Mouse (Mus musculus): ENCODE results near the gene Gm45140.

The Gm45140 gene

DNA sequence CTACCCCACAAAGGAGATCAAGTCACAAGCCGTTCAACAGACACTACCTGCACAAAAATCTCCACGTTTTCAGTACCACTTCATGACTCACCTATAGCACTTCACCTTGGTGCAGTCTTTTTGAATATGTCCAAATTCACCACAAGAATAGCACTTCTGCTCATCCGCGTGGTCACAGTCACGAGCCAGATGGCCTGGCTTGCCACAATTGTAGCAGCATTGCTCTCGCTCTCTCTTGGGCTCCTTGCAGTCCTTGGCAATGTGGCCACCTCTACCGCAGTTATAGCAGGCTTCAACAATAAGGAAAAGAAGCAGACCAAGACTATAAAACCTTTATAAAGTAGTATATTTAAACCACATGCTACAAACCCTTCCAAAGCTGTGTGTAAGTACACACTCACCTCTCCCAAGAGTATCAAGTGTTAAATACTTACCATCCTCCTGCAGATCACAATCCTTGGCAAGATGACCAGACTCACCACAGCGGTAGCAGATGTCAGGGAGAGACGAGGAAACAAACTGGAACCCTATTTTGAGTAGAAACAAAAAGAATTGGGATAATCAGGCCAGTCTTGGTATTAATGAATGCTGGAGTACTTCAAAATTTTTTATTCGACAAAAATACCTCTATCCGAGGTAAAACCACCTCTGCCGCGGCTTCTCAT is 9.6 kb upstream of the Gm45140 start:
- DNase-seq (ENCODE audit: low spot score in 2 of 2) = no peak

DNA sequence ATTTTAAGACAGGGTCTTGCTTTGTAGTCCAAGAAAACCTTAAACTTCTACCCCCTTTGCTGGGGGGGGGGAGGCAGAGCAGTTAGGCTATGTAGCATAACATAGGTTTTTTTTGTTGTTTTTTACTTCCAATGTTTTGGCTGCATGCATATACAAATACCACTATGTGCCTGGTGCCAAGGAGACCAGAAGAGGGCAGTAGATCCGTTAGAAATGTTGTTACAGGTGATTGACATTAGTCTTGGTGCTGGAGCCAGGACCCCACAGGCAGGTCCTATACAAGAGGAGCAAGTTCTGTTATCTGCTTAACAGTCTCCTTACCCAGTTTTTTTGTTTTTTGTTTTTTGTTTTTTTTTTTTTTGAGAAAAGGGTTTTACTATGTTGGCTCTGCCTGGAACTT is 6.7 kb upstream of the Gm45140 start:
- DNase-seq (ENCODE audit: low spot score in 2 of 2) = no peak

GRCm38 (mm10) chr6:87841635-87842034 is 6.0 kb upstream of the Gm45140 start:
- DNase-seq (ENCODE audit: low spot score in 2 of 2) = no peak

GRCm38 (mm10) chr6:87839797-87840341 is 4.3 kb upstream of the Gm45140 start:
- DNase-seq (ENCODE audit: low spot score in 2 of 2) = no peak

DNA sequence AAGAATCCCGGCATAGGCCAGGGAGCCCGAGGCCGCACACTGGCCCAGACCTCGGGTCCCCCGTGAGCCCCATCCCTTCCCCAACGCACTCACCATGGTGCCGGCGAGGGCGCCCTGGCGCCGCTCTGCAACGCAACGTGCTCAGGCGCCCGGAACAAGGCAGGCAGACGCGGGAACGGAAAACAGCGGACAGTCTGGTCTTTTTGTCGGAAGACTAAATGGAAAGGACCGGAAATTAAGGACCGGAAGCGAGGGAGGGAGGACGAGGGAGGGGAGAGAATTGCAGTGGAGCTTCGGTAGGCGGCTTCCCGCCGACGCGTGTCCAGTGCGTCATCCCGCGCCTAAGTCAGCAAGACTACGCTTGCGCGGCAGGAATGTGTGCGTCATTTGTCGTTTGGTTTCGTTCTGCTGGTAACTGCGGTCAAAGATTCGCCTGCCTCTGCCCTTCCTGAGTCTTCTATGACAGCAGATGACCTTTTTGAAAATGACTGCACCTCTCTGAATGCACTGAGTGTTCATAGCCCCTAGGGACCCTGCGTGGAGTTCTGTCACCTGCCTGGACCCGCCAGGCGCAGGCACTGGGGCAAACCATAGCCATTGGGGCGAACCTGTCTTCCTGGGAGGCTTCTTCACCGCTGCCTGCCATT is 3.1 kb upstream of the Gm45140 start, which contains the start of gene Isy1:
Gene Isy1 (minus strand): TSS at position 248 of the 647 bp plus-strand sequence.
- DNase-seq (ENCODE audit: low spot score in 2 of 2) = peak; percentile 95 to 96

DNA sequence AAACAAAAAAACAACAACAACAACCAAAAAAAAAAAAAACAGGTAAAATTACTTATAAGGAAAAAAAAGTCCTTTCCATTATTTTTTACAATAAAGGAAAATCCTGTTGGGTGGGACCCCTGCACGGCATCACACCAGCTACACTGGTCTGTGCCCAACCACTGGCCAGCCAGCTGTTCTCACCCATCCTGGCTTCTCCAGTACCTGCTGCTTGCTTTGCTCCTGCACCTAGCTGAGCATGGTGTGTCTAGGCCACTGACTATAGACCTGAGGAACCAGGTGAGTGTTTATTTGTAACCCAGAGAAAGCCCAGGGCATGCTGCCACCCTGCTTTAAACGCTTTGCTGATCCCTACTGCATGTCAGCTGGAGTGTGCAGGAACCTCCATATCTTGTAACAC is 15.2 kb downstream of the Gm45140 start:
- no peak for DNase-seq (ENCODE audit: low spot score in 2 of 2)

DNA sequence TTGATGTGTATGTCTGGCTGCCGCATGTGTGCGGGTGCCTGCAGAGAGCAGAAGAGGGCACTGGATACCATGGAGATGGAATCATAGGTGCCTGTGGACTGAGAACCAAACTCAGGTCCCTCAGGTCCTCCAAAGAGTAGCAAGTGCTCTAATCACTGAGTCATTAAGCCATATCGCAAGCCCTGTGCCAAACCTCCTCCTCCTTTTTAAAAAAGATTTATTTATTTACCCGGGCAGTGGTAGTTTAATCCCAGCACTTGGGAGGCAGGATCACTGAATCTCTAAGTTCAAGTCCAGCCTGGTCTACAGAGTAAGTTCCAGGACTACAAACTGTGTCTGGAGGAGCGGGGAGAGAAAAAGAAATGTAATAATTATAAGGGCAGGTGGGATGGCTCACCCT is 21.1 kb downstream of the Gm45140 start:
- no peak for DNase-seq (ENCODE audit: low spot score in 2 of 2)

- no peak for DNase-seq (ENCODE audit: low spot score in 2 of 2)
Observed at GRCm38 (mm10) chr6:87812656-87813055, 22.9 kb downstream of the Gm45140 start.

DNA sequence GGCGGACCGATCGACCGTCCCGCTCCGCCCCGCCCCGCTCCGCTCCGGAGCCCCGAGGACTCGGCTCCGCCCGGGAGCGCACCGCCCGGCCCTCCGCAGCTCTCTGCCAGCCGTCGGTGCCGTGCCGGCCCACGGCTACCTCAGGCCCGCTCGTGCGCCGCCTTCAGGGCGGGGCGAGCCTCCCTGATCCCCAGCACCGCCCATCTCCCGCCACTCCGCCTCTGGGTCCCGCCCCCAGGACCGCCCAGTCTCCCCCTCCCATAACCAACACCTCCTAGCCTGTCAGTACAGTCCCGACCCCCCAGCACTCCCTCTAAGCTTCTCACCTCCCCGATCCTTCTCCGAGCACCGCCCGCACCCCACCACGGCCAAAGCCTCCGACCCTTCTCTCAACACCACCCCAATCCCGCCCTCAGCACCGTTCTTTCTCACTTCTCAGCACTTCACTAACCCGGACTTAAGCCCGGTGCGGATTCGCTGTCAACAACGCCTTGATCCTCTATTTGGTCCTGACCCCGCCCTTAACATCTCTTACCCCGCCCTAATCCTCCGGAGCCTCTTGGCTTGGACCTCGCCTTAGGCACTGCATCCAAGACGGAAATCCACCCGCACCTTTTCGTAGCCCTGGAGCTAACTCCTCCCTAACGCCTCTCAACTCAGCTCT is 23.8 kb downstream of the Gm45140 start, which contains the start of gene Rab43:
Gene Rab43 (minus strand): TSS at position 490 of the 664 bp plus-strand sequence.
- DNase-seq (ENCODE audit: low spot score in 2 of 2) = peak; percentile 94 to 95

DNA sequence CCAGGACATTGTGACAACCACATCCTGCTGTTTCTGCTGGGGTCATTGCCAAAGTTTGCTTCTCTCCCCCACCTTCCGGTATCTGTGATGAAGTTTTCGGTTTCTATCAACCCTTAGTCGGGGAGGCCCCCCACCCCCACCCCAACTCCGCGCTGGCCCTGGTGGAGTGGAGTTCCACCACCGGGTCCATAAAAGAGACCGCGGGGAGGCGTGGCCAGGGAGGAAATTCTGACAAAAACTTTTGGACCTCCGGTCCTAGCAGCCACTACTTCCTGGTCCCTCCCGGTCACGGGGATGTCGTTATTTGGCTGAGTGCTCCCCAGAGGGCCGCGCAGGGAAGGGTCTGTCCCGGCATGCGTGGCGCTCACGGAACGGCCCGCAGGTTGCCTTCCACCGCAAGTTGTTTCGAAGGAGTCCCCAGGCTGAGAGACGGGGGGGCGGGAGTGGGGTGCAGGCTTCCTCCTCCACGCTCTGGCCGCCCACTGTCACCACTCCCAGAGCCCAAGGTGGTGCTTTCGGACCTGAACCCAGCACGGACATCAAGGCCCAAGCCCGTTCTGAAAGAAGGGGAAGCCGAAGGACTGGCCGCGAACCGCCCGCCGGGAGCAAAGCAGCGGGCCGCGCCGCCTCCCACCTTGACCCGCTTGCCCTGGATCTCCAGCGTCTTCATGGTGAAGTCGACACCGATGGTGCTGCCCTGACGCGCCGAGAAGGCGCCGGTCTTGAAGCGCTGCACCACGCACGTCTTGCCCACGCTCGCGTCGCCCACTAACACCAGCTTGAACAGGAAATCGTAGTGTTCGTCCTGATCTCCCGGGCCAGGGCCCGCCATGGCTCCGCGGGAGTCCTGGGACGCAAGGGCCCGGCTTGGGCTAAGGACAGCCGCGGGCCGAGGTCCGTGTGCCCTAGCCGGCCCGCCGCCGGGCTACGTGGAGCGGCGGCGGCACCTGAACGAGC is 24.6 kb downstream of the Gm45140 start:
- peak; percentile 79 to 87 for DNase-seq (ENCODE audit: low spot score in 2 of 2)

GRCm38 (mm10) chr6:87810311-87810710 is 25.3 kb downstream of the Gm45140 start:
- no peak for DNase-seq (ENCODE audit: low spot score in 2 of 2)

DNA sequence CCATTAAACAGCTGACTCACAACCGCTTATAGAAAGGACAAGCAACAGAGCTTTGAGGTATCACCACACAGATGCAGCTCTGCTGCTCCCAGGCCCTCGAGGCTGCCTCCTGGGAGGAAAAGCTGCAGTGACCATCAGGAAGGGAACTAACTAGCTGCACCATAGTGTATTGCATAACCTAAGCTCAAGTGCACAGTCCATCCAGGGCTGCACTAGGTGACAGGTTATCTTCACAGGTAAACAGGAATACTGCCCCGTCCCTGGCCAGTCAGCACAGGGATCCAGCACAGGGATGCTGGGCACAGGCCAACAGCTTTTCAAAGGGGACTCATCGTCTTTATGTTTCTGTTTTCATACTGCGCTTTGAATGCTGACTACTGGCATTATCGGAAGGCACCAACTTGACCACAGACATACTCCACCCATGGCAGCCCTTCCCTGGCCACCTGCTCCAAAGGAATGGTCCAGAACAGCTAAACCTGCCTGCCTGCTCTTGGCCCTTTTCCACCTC is 25.9 kb downstream of the Gm45140 start:
- no peak for DNase-seq (ENCODE audit: low spot score in 2 of 2)

- no peak for DNase-seq (ENCODE audit: low spot score in 2 of 2)
Observed at GRCm38 (mm10) chr6:87809144-87809543, 26.5 kb downstream of the Gm45140 start.

DNA sequence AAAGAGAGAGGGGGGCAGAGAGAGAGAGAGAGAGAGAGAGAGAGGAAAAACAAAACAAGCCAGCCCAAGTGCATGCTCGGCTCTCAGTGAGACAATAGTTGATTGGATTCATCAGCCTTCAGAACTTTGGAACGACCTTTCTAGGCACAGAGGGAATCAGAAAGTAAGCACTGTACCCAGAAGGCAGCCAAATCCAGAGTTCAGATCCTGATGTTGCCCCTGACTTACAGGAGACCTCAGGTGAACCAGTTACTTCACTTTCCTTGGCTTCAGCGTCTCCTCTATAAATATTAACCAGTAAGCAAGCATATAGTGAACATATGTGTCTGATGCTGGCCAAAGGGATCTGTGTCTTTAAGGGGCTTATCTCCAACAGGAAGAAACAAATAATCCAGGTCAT is 27.1 kb downstream of the Gm45140 start:
- no peak for DNase-seq (ENCODE audit: low spot score in 2 of 2)

DNA sequence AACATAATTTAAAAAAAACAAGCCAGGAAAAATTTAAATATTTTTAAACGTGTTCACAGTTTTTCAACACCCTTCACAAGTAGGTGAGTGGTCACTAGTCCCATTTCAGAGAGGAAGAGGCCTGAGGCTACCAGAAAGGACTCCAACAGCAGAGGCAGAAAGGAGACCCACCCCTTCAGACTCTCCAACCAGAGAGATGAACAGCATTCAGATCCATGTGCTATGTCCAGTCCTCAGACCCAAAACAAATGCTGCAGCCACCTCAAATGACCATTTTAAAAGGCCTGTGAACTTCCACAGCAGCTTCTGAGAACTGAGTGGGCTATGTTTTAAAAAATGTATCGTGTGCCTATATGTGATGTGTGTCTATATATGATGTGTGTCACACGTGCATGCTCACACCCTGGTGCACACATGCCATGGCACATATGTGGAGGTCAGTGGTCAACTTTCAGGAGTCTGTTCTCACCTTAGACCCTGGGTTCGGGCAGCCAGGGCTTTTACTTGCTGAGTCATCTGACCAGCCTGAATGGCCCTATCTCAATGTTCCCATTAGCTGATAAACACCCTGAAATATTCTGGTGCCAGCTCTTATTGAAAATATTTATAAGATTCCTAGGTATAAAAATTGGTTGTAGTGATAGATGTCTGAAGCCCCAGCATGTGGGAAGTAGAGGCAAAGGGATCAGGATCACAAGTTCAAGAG is 27.7 kb downstream of the Gm45140 start:
- no peak for DNase-seq (ENCODE audit: low spot score in 2 of 2)

- DNase-seq (ENCODE audit: low spot score in 2 of 2) = no peak
Observed at GRCm38 (mm10) chr6:87806857-87807256, 28.7 kb downstream of the Gm45140 start.

DNA sequence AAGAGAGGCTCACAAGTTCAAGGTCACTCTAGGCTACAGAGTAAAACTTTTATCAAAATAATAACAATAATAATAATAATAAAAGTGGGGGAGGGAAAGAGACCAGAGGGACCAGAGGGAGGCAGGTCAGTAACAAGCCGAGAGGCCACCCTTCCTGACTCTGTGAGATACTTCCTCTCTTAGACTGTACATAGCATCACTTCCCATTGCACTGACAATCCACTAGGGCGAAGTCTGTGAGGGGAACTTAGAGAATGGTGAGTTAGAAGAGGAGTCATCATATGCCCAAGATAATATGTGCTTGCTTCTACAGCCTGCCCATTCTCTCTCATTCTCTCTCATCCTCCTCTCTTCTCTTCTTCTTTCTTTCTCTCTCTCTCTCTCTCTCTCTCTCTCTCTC is 29.6 kb downstream of the Gm45140 start:
- DNase-seq (ENCODE audit: low spot score in 2 of 2) = peak in 1 of 2 experiments; percentile 41

GRCm38 (mm10) chr6:87805448-87805847 is 30.1 kb downstream of the Gm45140 start:
- no peak for DNase-seq (ENCODE audit: low spot score in 2 of 2)

DNA sequence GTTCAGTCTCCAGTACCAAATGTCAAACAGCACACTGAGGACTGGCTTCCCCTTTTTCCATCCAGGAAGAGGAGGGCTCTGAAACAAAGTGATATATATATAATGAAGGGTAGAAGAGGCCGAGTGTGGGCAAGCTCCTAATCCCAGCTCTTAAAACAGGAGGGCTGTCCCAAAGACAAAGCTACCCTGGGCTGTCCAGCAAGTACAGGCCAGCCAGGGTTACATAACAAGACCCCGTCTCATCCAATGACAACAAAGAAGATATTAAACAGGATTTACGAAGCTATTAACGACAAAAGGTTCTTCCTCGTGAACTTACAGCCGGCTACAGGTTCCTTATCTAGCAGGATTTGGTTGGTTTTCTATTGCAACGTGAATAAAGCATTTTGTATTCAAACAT is 30.7 kb downstream of the Gm45140 start:
- no peak for DNase-seq (ENCODE audit: low spot score in 2 of 2)

DNA sequence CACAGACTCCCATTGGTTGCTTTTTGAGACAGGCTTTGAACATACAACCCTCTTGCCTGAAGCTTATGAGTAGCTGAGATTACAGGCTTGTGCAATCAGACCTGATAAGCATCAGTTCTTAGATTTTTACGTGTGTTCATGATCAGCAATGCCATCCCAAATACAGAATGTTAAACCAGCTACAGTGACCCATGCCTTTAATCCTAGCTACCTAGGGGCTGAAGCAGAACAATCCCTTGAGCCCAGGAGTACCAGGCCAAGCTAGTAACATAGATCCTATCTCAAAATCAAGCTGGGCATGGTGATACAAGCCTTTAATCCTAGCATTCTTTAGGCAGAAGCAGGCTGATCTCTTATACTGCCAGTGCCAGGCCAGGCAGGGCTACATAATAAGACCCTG is 31.6 kb downstream of the Gm45140 start:
- no peak for DNase-seq (ENCODE audit: low spot score in 2 of 2)

GRCm38 (mm10) chr6:87802462-87802861 is 33.1 kb downstream of the Gm45140 start:
- DNase-seq (ENCODE audit: low spot score in 2 of 2) = no peak

Data from heart, adult 9 months (tissue).